Mouse (Mus musculus) kidney, adult 9 months (tissue): ENCODE measurements around the gene Atxn7l2.

Experiments
- DNase-seq: peaks from one replicate; pipeline ENCODE4 v3.0.0; 2022

Gene Atxn7l2

DNA sequence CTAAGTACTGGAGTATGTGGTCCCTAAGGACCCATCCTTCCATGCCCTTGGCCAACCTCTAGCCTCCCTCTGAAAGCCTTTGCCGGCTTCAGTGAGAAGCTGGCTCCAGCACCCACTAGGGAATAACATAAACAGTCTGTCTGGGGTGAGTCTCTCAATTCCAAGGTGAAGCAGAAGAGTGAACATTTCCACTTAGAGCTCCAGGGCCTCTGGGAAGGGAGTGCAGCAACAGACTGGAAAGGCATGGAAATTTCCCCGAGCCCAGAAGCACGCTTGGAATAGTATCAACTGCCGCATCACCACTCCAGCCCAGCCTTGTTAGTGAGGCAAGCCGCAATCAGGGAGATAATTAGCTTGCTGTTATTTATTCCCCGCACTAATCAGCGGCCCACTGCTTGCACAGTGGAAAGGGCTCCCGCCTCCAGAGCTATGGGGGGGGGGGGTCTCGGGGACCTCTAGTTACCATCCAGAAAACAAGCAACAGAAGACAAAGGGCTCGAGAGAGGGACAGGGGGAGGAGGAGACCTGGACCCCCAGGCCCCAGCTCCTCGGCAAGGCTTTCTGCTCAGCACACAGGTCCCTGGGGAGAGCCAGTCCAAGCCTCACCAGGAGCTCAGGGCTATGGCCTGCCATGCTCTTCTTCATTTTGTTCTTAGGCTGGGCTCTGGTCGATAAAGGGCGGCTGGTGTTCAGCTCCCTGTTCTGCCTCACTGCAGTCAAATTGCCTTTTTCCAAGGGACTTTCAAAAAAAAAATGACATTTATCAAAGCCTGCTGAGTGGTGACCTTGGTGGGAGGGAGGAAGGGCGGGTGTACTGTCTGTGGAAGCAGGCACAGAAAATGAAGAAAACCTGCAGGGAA is 35.8 kb downstream of the Atxn7l2 start:
- DNase-seq, result peak; percentile 41

DNA sequence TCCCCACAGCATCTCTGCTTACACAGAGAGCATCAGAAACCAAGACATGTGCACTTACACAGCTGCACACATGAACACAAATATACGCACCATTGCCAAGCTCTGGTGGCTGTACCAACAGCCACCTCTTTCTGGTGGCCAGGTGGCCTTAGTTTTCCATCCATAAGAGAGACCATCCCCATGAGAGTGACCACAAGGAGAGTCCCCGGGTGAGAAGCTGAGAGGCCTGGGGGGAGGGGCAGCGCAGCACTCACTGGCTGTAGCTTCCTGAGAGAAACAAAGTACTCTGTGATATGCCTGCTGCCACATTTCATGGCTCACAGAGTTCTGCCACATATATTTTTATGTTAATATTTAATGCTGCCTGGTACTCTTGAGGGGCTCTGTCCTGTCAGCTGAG is 41.5 kb downstream of the Atxn7l2 start:
- no peak for DNase-seq

DNA sequence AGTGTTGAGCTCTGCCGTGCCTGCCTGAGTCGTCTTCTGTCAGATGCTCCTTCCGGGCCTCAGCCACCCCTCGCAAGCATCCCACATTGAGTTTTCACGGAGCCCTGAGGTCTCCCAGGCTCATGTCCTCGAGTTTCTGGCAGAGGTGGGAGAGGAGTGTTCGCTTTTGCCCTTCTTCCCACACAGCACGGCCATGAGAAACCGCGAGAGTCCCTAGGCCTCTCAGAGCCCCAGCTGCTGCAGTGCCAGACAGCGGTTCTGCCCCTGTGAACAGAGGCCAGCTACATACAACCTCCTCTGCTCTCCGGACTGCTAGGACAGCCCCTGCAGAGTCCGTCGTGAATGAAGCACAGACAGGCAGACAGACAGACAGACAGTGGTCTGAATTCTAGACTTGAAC is 43.2 kb downstream of the Atxn7l2 start:
- no peak for DNase-seq

DNA sequence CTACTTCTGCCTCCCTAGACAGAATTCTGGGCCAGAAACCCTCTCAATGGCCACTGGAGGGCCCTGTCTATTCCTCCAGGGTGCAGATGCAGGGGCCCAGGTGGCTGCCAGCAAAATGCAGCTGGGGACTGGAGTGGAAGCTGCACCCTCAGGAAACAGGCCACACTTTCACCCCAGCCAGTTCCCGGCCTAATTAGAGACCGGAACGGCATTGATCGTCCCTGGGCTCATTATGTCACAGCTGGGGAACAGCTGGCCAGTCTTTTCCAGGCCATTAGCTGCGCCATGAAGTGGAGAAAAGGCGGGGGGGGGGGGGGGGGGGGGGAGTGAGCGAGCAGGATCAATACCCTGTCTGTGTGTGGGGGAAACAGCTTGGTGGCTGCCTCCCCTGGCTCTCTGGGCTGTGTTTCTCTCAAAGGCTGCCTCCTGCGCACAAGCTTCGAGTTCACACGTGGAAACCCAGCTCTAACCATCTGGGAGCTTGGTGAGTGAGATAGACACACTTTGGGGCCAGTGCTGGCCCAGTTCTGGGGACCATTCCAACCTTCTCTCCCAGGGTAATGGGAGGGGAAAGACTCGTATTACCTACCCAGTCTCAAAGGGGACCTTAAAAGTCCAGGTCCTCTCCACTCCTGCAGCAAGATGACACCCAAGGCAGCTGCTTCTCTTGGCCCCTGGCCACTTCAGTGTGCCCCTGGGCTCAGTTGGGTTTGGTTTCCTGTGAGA is 44.1 kb downstream of the Atxn7l2 start:
- DNase-seq, result peak; percentile 42

DNA sequence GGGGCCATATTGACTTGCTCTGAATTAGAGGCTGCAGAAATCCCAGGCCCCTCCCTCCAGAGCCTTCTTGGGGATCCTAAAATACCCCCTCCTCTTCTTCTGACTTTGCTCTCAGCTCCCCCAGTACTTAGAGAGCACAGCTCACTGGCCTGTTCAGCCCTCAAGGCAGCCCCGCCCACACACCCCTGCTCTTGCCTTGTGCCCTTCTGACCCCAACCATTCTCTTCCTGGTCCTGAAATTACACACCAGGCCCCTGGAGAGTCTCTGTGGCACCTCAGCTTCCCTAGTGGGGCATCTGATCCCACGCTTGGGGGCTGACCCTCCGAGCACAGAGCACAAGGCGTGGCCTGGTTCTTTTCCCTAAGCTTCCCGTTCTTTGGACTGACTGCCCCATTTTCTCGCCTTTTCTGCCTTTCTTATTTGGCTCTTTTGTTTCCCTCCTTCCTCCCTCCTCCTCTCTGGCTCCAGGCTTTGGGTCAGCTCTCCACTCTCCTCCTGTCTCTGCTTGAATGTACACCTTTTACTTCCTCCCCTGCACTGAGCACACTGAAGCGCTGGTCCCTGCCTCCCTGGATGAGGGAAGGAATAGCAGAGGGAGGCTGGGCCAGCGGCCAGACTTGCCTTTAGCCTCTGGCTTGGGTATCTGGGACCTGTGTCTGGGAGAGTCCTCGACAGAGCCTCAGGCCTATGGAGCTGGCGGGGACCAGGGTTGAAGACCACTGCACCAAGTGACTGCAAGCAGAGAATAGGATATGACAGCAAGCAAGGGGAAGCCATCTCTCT is 45.0 kb downstream of the Atxn7l2 start:
- DNase-seq, result no peak

GRCm38 (mm10) chr3:108164807-108165206 is 45.9 kb downstream of the Atxn7l2 start:
- DNase-seq, result peak; percentile 83

DNA sequence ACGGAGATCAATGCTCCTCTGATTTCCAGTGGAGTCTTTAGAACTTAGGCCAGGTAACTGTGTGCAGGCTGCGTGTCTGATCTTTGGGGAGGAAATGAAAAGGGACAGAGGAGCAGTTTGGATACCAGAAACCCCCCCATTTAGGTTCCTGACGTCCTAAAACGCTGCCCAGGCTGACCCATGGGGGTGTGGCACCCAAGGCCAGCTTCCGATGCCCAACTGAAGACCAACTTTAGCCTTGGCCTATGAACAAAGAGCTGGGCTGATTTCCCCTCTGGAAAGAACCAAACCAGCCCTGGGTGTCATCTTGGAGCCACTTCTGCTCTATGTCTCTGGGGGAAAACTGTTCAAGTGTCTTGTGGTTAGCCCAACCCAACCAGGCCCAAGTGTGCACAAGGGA is 46.6 kb downstream of the Atxn7l2 start:
- no peak for DNase-seq

DNA sequence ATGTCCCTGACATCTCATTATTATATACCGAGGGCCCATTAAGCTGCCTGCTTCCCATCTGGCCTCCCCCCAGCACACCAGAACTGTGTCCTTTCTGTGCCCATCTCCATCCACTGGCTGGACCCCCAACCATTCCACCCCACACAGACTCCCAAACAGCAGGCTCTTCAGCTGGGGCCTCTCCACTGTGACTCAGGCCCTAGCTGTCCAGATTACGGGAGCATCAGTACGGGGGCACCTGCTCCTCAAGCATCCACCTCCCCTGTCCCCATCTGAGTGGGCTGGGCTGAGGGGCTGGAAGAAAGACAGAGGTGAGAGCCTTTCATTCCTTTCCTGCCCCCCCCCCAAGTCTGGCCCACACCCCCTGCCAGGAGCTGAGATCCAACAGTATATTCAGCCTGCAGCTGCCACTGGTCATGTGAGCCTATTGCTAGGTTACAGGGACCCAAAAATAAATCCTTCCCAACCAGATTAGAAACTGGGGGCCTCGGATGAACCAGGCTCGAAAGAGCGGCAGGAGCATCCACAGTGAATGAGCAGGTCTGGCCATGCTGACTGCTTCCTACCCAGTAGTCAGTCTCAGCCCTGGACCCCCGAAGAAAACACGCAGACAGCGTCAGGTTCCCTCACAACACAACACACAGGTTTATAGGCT is 52.2 kb downstream of the Atxn7l2 start:
- no peak for DNase-seq

GRCm38 (mm10) chr3:108154656-108155055 is 56.1 kb downstream of the Atxn7l2 start, which contains the start of gene Gpr61:
Gene Gpr61, minus strand, starts transcription at chr3:108154882.
- no peak for DNase-seq

- DNase-seq, result no peak
Observed at GRCm38 (mm10) chr3:108152290-108152689, 58.4 kb downstream of the Atxn7l2 start.
